Mouse (Mus musculus) gastrocnemius, postnatal 25 days (tissue): ENCODE measurements around the gene Gm8871. TPM values are rescaled to one million over a fixed set of nuclear protein-coding genes. Genes with fewer than 3 reads are reported as not detected.
"Not testable (repeated sequence)": the region's sequence is repeated elsewhere in the genome, so short reads cannot be mapped to it uniquely, and the experiment has no call there.

Source experiments
- DNase-seq: peaks from one replicate; pipeline ENCODE4 v3.0.0; 2022
- long read RNA-seq, 2 experiments: library from polyadenylated mRNA; stranded (forward); transcript quantifications; one replicate each; pipeline ENCODE4 v2.0.0; 2021
- total RNA-seq, 2 experiments: library from RNA; stranded (reverse); gene quantifications; 1 replicate in 1 of 2; 2 replicates in 1 of 2; pipeline ENCODE4 v1.2.3; 2021

Gm8871 gene
- not detected for total RNA-seq
- long read RNA-seq, experiment 1 = 0 reads
- long read RNA-seq, experiment 2 = 0 reads

DNA sequence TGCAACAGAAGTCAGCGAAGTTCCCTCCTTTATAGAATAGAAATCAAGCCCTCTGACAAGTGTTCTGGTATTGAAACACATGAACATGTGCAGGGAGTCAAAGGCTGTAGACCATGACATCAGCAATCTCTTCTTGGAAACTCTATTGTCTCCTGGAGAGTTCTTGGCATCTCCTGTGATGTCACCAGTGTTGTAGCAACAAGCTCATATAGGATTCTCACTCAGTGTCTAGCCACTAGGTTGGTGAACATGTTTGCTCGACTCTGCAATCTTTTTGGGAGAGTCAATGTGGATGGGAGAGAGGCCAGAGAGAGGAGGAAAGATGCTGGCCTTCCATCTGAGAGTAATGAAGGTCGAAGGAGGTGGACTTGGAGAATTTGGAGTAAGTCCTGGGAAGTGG is at the start of gene Gm8871, which contains the start of gene Gm8857:
Gm8871 (plus strand) TSS at position 301 of the 400 bp plus-strand sequence.
Gm8857 (plus strand) TSS at position 303 of the 400 bp plus-strand sequence.
- not testable (repeated sequence) for DNase-seq

DNA sequence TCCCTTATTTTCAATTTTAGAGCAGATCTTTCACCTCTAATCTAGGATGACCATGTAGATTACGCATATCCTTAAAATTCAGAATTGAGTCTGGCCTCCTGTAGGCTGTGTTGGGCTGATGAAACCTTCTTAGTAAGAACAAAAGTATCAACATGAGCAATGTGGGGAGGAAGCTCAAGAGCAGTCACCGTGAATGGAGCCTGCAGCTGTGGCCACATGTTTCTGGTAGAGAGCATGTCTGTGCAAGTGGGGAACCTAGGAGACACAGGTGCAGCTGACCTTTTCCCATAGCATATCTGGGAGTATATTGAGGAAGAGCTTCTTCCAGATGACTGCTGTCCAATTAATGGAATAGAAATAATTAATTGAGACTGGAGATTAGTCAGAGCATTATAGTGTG is 5.9 kb downstream of the Gm8871 start:
- DNase-seq = not testable (repeated sequence)

DNA sequence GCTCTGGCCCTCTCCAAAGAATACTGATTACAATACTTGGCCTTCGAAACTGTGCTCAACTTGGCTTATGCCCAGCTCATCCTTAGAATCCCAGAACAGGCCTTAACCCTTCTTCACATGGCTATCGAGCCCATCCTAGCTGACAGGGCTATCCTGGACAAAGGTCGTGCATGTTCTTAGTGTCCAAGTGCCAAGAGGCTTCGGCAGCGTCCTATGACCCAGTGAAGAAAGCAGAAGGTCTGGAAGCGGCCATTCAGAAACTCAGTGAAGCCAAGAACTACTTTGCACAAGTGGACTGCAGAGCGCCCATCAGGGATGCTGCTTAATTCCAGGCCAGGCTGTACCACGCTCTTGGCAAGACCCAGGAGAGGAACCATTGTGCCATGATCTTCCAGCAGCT is 10.5 kb downstream of the Gm8871 start:
- DNase-seq = not testable (repeated sequence)

Other genes starting within 250 kb of the Gm8871 start
- gene Gm8857, start within 50 bp of the Gm8871 start, total RNA-seq = not detected
- gene Gm8879, start 179.8 kb downstream of the Gm8871 start, total RNA-seq = not detected
- gene Gm5861, start 235.3 kb downstream of the Gm8871 start, total RNA-seq = not detected